Mouse (Mus musculus) myocyte (in vitro differentiated cells): ENCODE results near the gene Slc30a1. TPM values are rescaled to one million over a fixed set of nuclear protein-coding genes. Genes with fewer than 3 reads are reported as not detected.

Source experiments
- H3K27me3 ChIP-seq: one replicate; pipeline ENCODE4 v1.6.1; 2011; ENCODE audit not compliant: control insufficient read depth, insufficient read depth, insufficient read length
- H3K36me3 ChIP-seq: one replicate; pipeline ENCODE4 v1.6.1; 2011; ENCODE audit not compliant: control insufficient read depth, insufficient read depth
- H3K4me2 ChIP-seq: one replicate; pipeline ENCODE4 v1.6.1; 2011; ENCODE audit warnings: low read depth, control low read depth
- H3K4me3 ChIP-seq: one replicate; pipeline ENCODE4 v1.5.1; 2011; ENCODE audit warnings: mild to moderate bottlenecking, control low read depth, moderate library complexity
- H3K79me2 ChIP-seq: one replicate; pipeline ENCODE4 v1.6.1; 2011; ENCODE audit not compliant: control insufficient read depth, insufficient read depth
- H3ac ChIP-seq: one replicate; pipeline ENCODE4 v1.6.1; 2011; ENCODE audit not compliant: control insufficient read depth, insufficient read length
- CEBPB ChIP-seq: IDR thresholded peaks from 2 replicates; pipeline ENCODE4 v1.6.1; 2011; ENCODE audit warnings: mild to moderate bottlenecking, moderate library complexity; ENCODE audit not compliant: poor library complexity, insufficient read depth, severe bottlenecking
- E2F4 ChIP-seq: IDR thresholded peaks from one replicate; pipeline ENCODE4 v1.6.1; 2011; ENCODE audit warnings: mild to moderate bottlenecking, control low read depth, moderate library complexity; ENCODE audit not compliant: insufficient read depth
- MAX ChIP-seq: IDR thresholded peaks from one replicate; pipeline ENCODE4 v1.6.1; 2011; ENCODE audit warnings: low read depth, mild to moderate bottlenecking, control low read depth
- MYOD1 ChIP-seq, 3 experiments: IDR thresholded peaks; one replicate each; pipeline ENCODE4 v1.6.1; 2011; ENCODE audit warnings: control low read depth in 2 of 3, low read depth in 2 of 3, mild to moderate bottlenecking in 2 of 3, moderate library complexity in 1 of 3; ENCODE audit not compliant: insufficient read length in 2 of 3, control insufficient read depth in 1 of 3
- MYOG ChIP-seq, 3 experiments: IDR thresholded peaks; one replicate each; pipeline ENCODE4 v1.6.1; 2011; ENCODE audit warnings: control low read depth in 2 of 3, low read depth in 2 of 3, mild to moderate bottlenecking in 2 of 3; ENCODE audit not compliant: insufficient read length in 2 of 3, control insufficient read depth in 1 of 3, insufficient read depth in 1 of 3
- POLR2A ChIP-seq: IDR thresholded peaks from one replicate; pipeline ENCODE4 v1.6.1; 2011; ENCODE audit warnings: low read depth, mild to moderate bottlenecking, control low read depth, moderate library complexity; ENCODE audit not compliant: insufficient read length
- POLR2AphosphoS2 ChIP-seq: IDR thresholded peaks from one replicate; pipeline ENCODE4 v1.6.1; 2011; ENCODE audit warnings: low read depth, control low read depth; ENCODE audit not compliant: insufficient read length
- REST ChIP-seq: IDR thresholded peaks from one replicate; pipeline ENCODE4 v1.6.1; 2011; ENCODE audit warnings: mild to moderate bottlenecking, control low read depth, moderate library complexity; ENCODE audit not compliant: insufficient read depth, insufficient read length
- SRF ChIP-seq: IDR thresholded peaks from one replicate; pipeline ENCODE4 v1.6.1; 2011; ENCODE audit warnings: low read depth; ENCODE audit not compliant: control insufficient read depth, insufficient read length
- TCF12 ChIP-seq: IDR thresholded peaks from one replicate; pipeline ENCODE4 v1.6.1; 2011; ENCODE audit warnings: mild to moderate bottlenecking, control low read depth; ENCODE audit not compliant: poor library complexity, insufficient read depth, severe bottlenecking
- TCF3 ChIP-seq: IDR thresholded peaks from one replicate; pipeline ENCODE4 v1.6.1; 2011; ENCODE audit warnings: low read depth, control low read depth; ENCODE audit not compliant: insufficient read length
- USF1 ChIP-seq: IDR thresholded peaks from one replicate; pipeline ENCODE4 v1.6.1; 2011; ENCODE audit warnings: low read depth, mild to moderate bottlenecking, control low read depth, moderate library complexity
- polyA plus RNA-seq: library from polyadenylated mRNA; unstranded; fragments of >200 nt; fragmentation: generic; extraction: Trizol; gene quantifications from one replicate; pipeline ENCODE4 v1.2.1, GENCODE M21; 2012; ENCODE audit warnings: missing spikeins

Gene Slc30a1
- polyA plus RNA-seq: 3.9 TPM

GRCm38 (mm10) chr1:191906571-191907430, at the start of gene Slc30a1:
Gene Slc30a1, plus strand, starts transcription at chr1:191906767.
- peak within 1 kb of the TSS; percentile 80 for H3K4me2 ChIP-seq
- peaks cover 5% of the 10 kb centered on the region for H3K36me3 ChIP-seq
- H3K4me3 ChIP-seq: peak within 1 kb of the TSS; percentile 55
- H3K79me2 ChIP-seq: peaks cover 12% of the 10 kb centered on the region
- H3K27me3 ChIP-seq: no peaks in the 10 kb centered on the region
- TF ChIP-seq MYOD1 (IDR thresholded peaks at IDR 0.05; ENCODE audit: control insufficient read depth in 1 of 3, insufficient read length in 2 of 3, low read depth in 2 of 3) (peak in 1 of 3 experiments; percentile 2), POLR2AphosphoS2 (peak; percentile 89), REST (no peak), POLR2A (peak; percentile 91), CEBPB (no peak)
- H3ac ChIP-seq: peak within 1 kb of the TSS; percentile 76

GRCm38 (mm10) chr1:191856886-191857651, 49.5 kb upstream of the Slc30a1 start:
- Histone ChIP-seq H3K27me3 (no peaks in the 10 kb centered on the region), H3K36me3 (no peaks in the 10 kb centered on the region), H3K79me2 (no peaks in the 10 kb centered on the region), H3K4me3 (no peak overlapping the region), H3ac (no peak overlapping the region), H3K4me2 (no peak overlapping the region)
- TF ChIP-seq SRF (no peak), CEBPB (no peak), REST (no peak), TCF12 (no peak), MAX (no peak), MYOG (IDR thresholded peaks at IDR 0.05; ENCODE audit: control insufficient read depth in 1 of 3, insufficient read depth in 1 of 3, insufficient read length in 2 of 3, low read depth in 2 of 3) (no peak)

GRCm38 (mm10) chr1:191858136-191858535, 48.4 kb upstream of the Slc30a1 start:
- TF ChIP-seq MAX: no peak
- TF ChIP-seq USF1: no peak
- no peak for TF ChIP-seq REST
- TF ChIP-seq CEBPB: no peak
- no peak for TF ChIP-seq TCF3
- no peak for TF ChIP-seq TCF12
- TF ChIP-seq MYOG (IDR thresholded peaks at IDR 0.05; ENCODE audit: control insufficient read depth in 1 of 3, insufficient read depth in 1 of 3, insufficient read length in 2 of 3, low read depth in 2 of 3): no peak
- TF ChIP-seq MYOD1 (IDR thresholded peaks at IDR 0.05; ENCODE audit: control insufficient read depth in 1 of 3, insufficient read length in 2 of 3, low read depth in 2 of 3): no peak
- TF ChIP-seq POLR2A: no peak
- TF ChIP-seq E2F4: no peak
- TF ChIP-seq SRF: no peak
- TF ChIP-seq POLR2AphosphoS2: no peak
- Histone ChIP-seq H3K4me3 (no peak overlapping the region), H3K4me2 (no peak overlapping the region), H3ac (no peak overlapping the region), H3K27me3 (no peaks in the 10 kb centered on the region), H3K36me3 (no peaks in the 10 kb centered on the region), H3K79me2 (no peaks in the 10 kb centered on the region)

- TF ChIP-seq SRF: no peak
- no peak for TF ChIP-seq TCF3
- no peak for TF ChIP-seq CEBPB
- TF ChIP-seq TCF12: no peak
- no peak for TF ChIP-seq MYOD1 (IDR thresholded peaks at IDR 0.05; ENCODE audit: control insufficient read depth in 1 of 3, insufficient read length in 2 of 3, low read depth in 2 of 3)
- TF ChIP-seq USF1: no peak
- TF ChIP-seq E2F4: no peak
- TF ChIP-seq MAX: no peak
- no peak for TF ChIP-seq POLR2A
- TF ChIP-seq POLR2AphosphoS2: no peak
- TF ChIP-seq REST: no peak
- no peak for TF ChIP-seq MYOG (IDR thresholded peaks at IDR 0.05; ENCODE audit: control insufficient read depth in 1 of 3, insufficient read depth in 1 of 3, insufficient read length in 2 of 3, low read depth in 2 of 3)
- Histone ChIP-seq H3K36me3 (no peaks in the 10 kb centered on the region), H3ac (no peak overlapping the region), H3K4me3 (no peak overlapping the region), H3K4me2 (no peak overlapping the region), H3K27me3 (no peaks in the 10 kb centered on the region), H3K79me2 (no peaks in the 10 kb centered on the region)
Measured at GRCm38 (mm10) chr1:191859847-191860246, 46.7 kb upstream of the Slc30a1 start.
